Comparison of ENCODE assay signal across 14 mouse cellular contexts in the genomic region with DNA sequence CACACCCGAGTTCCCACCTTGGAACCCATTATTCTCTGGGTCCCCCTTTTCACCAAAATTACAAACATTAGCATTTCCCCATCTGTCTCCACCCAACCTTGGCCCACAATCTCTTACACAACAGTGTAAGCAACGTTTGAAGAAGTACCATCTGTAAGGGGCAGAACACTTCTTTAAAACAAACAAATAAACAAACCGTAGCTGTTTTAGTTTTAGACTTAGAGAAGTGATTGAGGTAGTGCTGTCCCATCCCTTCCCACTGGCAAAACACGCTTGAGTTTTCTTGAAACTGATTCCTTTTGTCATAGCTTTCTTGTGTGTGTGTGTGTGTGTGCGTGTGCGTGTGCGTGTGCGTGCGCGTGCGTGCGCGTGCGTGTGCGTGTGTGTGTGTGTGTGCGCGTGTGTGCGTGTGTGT. TPM values are rescaled to one million over a fixed set of nuclear protein-coding genes. Genes with fewer than 3 reads are reported as not detected.
DNase-seq lines count a peak whose midpoint lies in the region; ATAC-seq and TF ChIP-seq lines count a peak whose summit lies in the region.
"Had no signal": no experiment of that assay in that cellular context is flagged by ENCODE, and none has a peak within 500 bp of the region (broad histone marks: within the 10 kb centered on the region; RNA-seq: fewer than 3 reads in every experiment).

No protein-coding gene starts in this region.

- H3K36me3 ChIP-seq in heart, embryonic 15.5 days = no peaks in the 10 kb centered on the region
- no peaks in the 10 kb centered on the region for H3K36me3 ChIP-seq in testis, adult 2 months (ENCODE audit: control insufficient read depth, insufficient read depth, low read length)
- no peaks in the 10 kb centered on the region for H3K36me3 ChIP-seq in liver, embryonic 15.5 days (replicated peaks)
- H3K36me3 ChIP-seq: forebrain, embryonic 10.5 days; heart, embryonic 10.5 days; neural tube, embryonic 15.5 days had no signal

- DNase-seq in heart, postnatal 10 days = no peak
- no peak for DNase-seq in testis, postnatal 14 days (ENCODE audit: low spot score)
- DNase-seq in cerebellum, postnatal 36 days = no peak
- DNase-seq in layer of hippocampus, postnatal 14 days (ENCODE audit: low spot score in 2 of 2) = no peak
- DNase-seq: cerebellum, postnatal 10 days had no signal

- peaks cover 15% of the 10 kb centered on the region for H3K4me1 ChIP-seq in heart, embryonic 15.5 days (replicated peaks)
- peaks cover 2% of the 10 kb centered on the region for H3K4me1 ChIP-seq in testis, adult 2 months (ENCODE audit: control insufficient read depth, insufficient read depth, low read length)
- peaks cover 81% of the 10 kb centered on the region for H3K4me1 ChIP-seq in liver, embryonic 15.5 days (replicated peaks)
- H3K4me1 ChIP-seq: heart, embryonic 10.5 days had no signal

- no peaks in the 10 kb centered on the region for H3K27me3 ChIP-seq in heart, embryonic 15.5 days
- H3K27me3 ChIP-seq in testis, adult 2 months (ENCODE audit: control insufficient read depth, insufficient read depth, low read length) = no peaks in the 10 kb centered on the region
- no peaks in the 10 kb centered on the region for H3K27me3 ChIP-seq in liver, embryonic 15.5 days
- H3K27me3 ChIP-seq: neural tube, embryonic 15.5 days had no signal

- no peak overlapping the region for H3K9ac ChIP-seq in heart, embryonic 15.5 days
- no peak overlapping the region for H3K9ac ChIP-seq in liver, embryonic 15.5 days
- H3K9ac ChIP-seq: neural tube, embryonic 15.5 days had no signal

- 61% methylated on average over 18 of the region's 18 CpGs for WGBS in heart, embryonic 15.5 days
- 69% methylated on average over 18 of the region's 18 CpGs for WGBS in liver, embryonic 15.5 days (ENCODE audit: insufficient replicate concordance)

- peak overlapping the region; percentile 69 for H3K27ac ChIP-seq in heart, embryonic 15.5 days
- peak overlapping the region; percentile 58 for H3K27ac ChIP-seq in testis, adult 2 months (ENCODE audit: control insufficient read depth, insufficient read depth, low read depth, low read length)
- peak overlapping the region; percentile 83 for H3K27ac ChIP-seq in liver, embryonic 15.5 days (replicated peaks)
- H3K27ac ChIP-seq: forebrain, embryonic 10.5 days; heart, embryonic 10.5 days; neural tube, embryonic 15.5 days had no signal

- H3K4me3 ChIP-seq in heart, embryonic 15.5 days = no peak overlapping the region
- 0 out of 2 replicates have a peak overlapping the region, but pooled peaks have one; percentile 3 for H3K4me3 ChIP-seq in testis, adult 2 months (ENCODE audit: control insufficient read depth, low read depth, low read length)
- no peak overlapping the region for H3K4me3 ChIP-seq in liver, embryonic 15.5 days (replicated peaks)
- H3K4me3 ChIP-seq: forebrain, embryonic 10.5 days; heart, embryonic 10.5 days; neural tube, embryonic 15.5 days had no signal

- intact Hi-C loops in heart, postnatal 10 days (cut with DNase I) = no loop called here

- TF ChIP-seq CTCF in testis, adult 2 months (IDR thresholded peaks at IDR 0.05; ENCODE audit: control insufficient read depth, insufficient read depth, insufficient replicate concordance, low read depth, low read length) = no peak

- H3K9me3 ChIP-seq in heart, embryonic 15.5 days (replicated peaks) = no peaks in the 10 kb centered on the region
- H3K9me3 ChIP-seq in liver, embryonic 15.5 days (replicated peaks) = no peaks in the 10 kb centered on the region
- H3K9me3 ChIP-seq: forebrain, embryonic 10.5 days; heart, embryonic 10.5 days; neural tube, embryonic 15.5 days had no signal

- TF ChIP-seq POLR2A in testis, adult 2 months (IDR thresholded peaks at IDR 0.05; ENCODE audit: control insufficient read depth, low read depth, low read length) = no peak

- ATAC-seq in heart, embryonic 15.5 days (replicated peaks; ENCODE audit: insufficient number of reproducible peaks, insufficient read depth, low FRiP score, low read depth) = no peak
- ATAC-seq in liver, embryonic 15.5 days (ENCODE audit: insufficient read depth) = no peak
- ATAC-seq in activated CD4-positive, CD25-positive, alpha-beta regulatory T cell, adult 4 months = no peak

- no peak overlapping the region; the same call in 1 of the 2 replicates for H3K4me2 ChIP-seq in heart, embryonic 15.5 days
- H3K4me2 ChIP-seq in liver, embryonic 15.5 days = 0 out of 2 replicates have a peak overlapping the region, but pooled peaks have one; percentile 13
- H3K4me2 ChIP-seq: neural tube, embryonic 15.5 days had no signal

RNA-seq across cellular contexts. Expression of gene Cd69, which starts 41.3 kb away (rescaled TPM):
- polyA plus RNA-seq in heart, embryonic 15.5 days (2015; fragmentation: Nextera tagmentation; extraction: Ambion mirVana) = 0.10 and 0.70 TPM in 2 replicates
- under 1 TPM in 1 of 2 experiments, not detected in 1; 0.67 TPM for total RNA-seq in heart, postnatal 10 days (2021)
- 0.07 TPM in 1 of 2 replicates, not detected in the other for polyA plus RNA-seq in testis, adult 2 months (2012; rRNA removed)
- 0.93 and 1.2 TPM in 2 replicates for polyA plus RNA-seq in liver, embryonic 15.5 days (2015; fragmentation: Nextera tagmentation; extraction: Ambion mirVana)
- not detected for total RNA-seq in layer of hippocampus, postnatal 14 days (2021)
- 100 to 1,000 TPM; 233 to 245 TPM for polyA plus RNA-seq in activated CD4-positive, CD25-positive, alpha-beta regulatory T cell, adult 4 months (2017; shearing (Covaris generic))
- total RNA-seq: left cerebral cortex, adult 18-20 months had no signal
- polyA plus RNA-seq: adrenal gland, adult 2 months had no signal

RNA-seq across cellular contexts. Expression of gene Clec2d, which starts 53.5 kb away (rescaled TPM):
- 0.37 and 0.46 TPM in 2 replicates for polyA plus RNA-seq in heart, embryonic 15.5 days (2015; fragmentation: Nextera tagmentation; extraction: Ambion mirVana)
- 10 to 100 TPM; 28.8 to 38.7 TPM for total RNA-seq in heart, postnatal 10 days (2021)
- 4.5 and 4.9 TPM in 2 replicates for polyA plus RNA-seq in testis, adult 2 months (2012; rRNA removed)
- polyA plus RNA-seq in liver, embryonic 15.5 days (2015; fragmentation: Nextera tagmentation; extraction: Ambion mirVana) = 0.58 and 0.59 TPM in 2 replicates
- 1 to 10 TPM; 6.9 to 7.6 TPM for total RNA-seq in layer of hippocampus, postnatal 14 days (2021)
- polyA plus RNA-seq in activated CD4-positive, CD25-positive, alpha-beta regulatory T cell, adult 4 months (2017; shearing (Covaris generic)) = 10 to 100 TPM; 22.9 to 25.2 TPM
- polyA plus RNA-seq: forebrain, embryonic 10.5 days; heart, embryonic 10.5 days had no signal

Comparison
In these comparisons a context has a peak if more than half of its experiments do, and no peak if none do; other contexts are left out.
1. RNA of gene Cd69, which starts 41.3 kb away (polyA plus RNA-seq): 233 to 245 TPM in activated CD4-positive, CD25-positive, alpha-beta regulatory T cell, adult 4 months; 0.93 to 1.2 TPM in liver, embryonic 15.5 days, 0.07 TPM in testis, adult 2 months and 0.10 to 0.70 TPM in heart, embryonic 15.5 days; every median in the first group is over 100 times any median in the second.
2. Peak in every context shown above with its lines, with median percentiles within 50 percentile points of each other: H3K27ac ChIP-seq.